Mouse (Mus musculus): ENCODE results near the gene Gfod2. TPM values are rescaled to one million over a fixed set of nuclear protein-coding genes. Genes with fewer than 3 reads are reported as not detected.
A peak's percentile ranks its signal among the peaks of the same experiment; 100 is the strongest.

Gfod2 gene
- total and polyA plus RNA-seq, 3 experiments = 2.3 to 3.7 (median 3.7) TPM

DNA sequence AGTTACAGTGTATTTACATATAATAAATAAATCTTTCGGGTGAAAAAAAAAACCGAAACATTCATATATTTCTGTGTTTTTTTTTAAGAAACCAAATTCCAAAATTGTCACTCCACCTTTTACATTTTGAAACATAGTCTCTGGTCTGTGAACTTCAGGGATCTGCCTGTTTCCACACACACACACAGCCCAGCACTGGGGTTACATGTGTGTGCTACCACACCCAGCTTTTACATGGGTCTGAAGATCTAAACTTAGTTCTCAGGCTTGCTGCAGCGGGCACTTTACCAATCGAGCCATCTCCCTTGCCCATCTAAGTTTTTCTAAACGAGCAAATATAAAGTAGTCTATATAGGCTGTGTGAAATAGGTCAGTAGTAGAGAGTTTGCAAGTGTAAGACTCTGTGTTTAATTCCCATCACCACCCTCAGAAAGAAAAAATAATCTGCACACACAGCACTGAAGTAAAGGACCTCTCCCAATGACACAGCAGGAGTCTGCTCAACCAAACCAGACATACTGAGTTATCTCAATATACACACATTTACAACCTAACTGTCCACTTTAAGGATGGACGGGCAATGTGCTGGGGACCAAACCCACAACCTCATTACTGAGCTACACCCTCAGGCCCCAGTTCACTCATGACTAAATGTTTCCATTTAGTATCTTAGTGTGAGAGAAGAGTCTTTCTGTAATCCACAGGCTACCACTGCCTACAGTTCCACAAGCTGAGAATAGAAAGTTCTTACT, 42.9 kb upstream of the Gfod2 start:
- intact Hi-C loops (cut with DNase I) = no loop called here
- no peak overlapping the region for H3K27ac ChIP-seq
- H3K27me3 ChIP-seq (ENCODE audit: control insufficient read depth, insufficient read depth, low read length) = no peaks in the 10 kb centered on the region
- no peaks in the 10 kb centered on the region for H3K79me2 ChIP-seq (replicated peaks; ENCODE audit: control insufficient read depth, insufficient read depth, low read length)
- no peak overlapping the region for H3K9ac ChIP-seq (ENCODE audit: low read depth, low read length)
- DNase-seq = no peak
- peaks cover 8% of the 10 kb centered on the region for H3K4me1 ChIP-seq (ENCODE audit: control insufficient read depth, insufficient read depth, low read length)
- no peaks in the 10 kb centered on the region for H3K36me3 ChIP-seq (ENCODE audit: control insufficient read depth, insufficient read depth, low read length)
- 90% methylated on average over 6 of the region's 6 CpGs for WGBS
- no peak overlapping the region for H3K4me3 ChIP-seq
- TF ChIP-seq POLR2A (IDR thresholded peaks at IDR 0.05; ENCODE audit: insufficient read depth, low read depth, low read length) (no peak), CTCF (IDR thresholded peaks at IDR 0.05) (no peak), EP300 (IDR thresholded peaks at IDR 0.05; ENCODE audit: insufficient read depth, low read depth, low read length) (no peak)

DNA sequence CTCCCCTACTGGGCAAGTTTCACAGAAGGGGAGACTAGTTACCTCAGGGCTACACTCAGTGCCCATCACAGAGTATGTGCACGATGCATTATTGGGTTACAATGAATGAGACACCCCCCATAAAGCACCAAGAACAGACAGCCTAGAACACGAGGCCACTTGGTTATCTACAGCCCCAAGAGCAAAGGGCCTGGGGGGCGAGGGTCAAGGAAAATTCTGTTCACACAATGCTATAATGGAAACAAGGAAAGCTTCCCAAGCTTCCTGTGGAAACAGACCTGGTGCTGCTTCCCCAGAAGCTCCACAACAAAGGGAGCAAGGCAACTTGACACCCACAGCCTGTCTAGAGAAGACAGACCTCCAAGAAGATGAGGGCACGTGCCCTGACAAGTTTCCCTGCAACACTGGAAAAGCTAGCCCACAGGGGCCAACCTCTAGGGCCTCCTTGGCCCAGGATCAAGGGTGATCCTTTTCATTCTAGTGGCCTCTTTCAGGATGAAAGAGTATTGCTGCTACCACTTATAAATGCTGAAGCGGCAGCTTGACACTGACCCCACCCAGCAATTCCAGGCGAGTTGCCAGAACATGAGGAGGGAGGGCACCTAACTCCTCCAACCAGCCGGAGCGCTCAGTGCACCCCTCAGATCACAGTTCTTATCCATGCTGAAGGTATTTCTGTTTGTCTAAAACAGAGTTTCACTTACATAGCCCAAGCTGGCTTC, 40.8 kb upstream of the Gfod2 start:
- peaks cover 4% of the 10 kb centered on the region; the same call in 1 of the 2 replicates for H3K79me2 ChIP-seq (replicated peaks; ENCODE audit: control insufficient read depth, insufficient read depth, low read length)
- H3K36me3 ChIP-seq (ENCODE audit: control insufficient read depth, insufficient read depth, low read length) = no peaks in the 10 kb centered on the region
- intact Hi-C loops (cut with DNase I) = no loop called here
- peaks cover 8% of the 10 kb centered on the region for H3K4me1 ChIP-seq (ENCODE audit: control insufficient read depth, insufficient read depth, low read length)
- no peaks in the 10 kb centered on the region for H3K27me3 ChIP-seq (ENCODE audit: control insufficient read depth, insufficient read depth, low read length)
- DNase-seq = peak; percentile 81 to 84
- H3K9ac ChIP-seq (ENCODE audit: low read depth, low read length) = no peak overlapping the region
- no peak overlapping the region for H3K4me3 ChIP-seq
- 18% methylated on average over 8 of the region's 8 CpGs for WGBS
- no peak for TF ChIP-seq EP300 (IDR thresholded peaks at IDR 0.05; ENCODE audit: insufficient read depth, low read depth, low read length)
- no peak for TF ChIP-seq POLR2A (IDR thresholded peaks at IDR 0.05; ENCODE audit: insufficient read depth, low read depth, low read length)
- TF ChIP-seq CTCF (IDR thresholded peaks at IDR 0.05) = no peak
- H3K27ac ChIP-seq = peak overlapping the region; percentile 38; the same call in 1 of the 2 replicates

DNA sequence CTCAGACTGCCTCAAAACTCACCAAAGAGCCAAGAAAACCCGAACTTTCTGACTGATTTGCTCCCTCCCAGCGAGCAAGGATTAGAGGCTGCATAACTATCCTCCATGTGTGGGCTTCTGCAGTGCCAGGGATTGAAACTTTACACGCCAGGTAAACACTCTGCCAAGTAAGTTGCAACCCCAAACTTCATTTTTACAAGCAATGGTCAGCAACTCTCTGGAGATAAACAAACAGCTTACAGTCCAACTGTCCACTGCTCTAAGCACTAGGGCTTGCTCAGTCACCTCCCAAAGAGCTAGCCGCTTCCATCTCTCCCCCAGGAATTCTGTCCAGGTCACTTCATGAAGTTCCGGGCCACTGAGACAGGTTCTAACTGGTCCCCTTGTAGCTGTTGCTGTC, 39.9 kb upstream of the Gfod2 start:
- intact Hi-C loops (cut with DNase I) = no loop called here
- H3K79me2 ChIP-seq (replicated peaks; ENCODE audit: control insufficient read depth, insufficient read depth, low read length) = peaks cover 4% of the 10 kb centered on the region; the same call in 1 of the 2 replicates
- no peak overlapping the region for H3K4me3 ChIP-seq
- DNase-seq = no peak
- WGBS = 86% methylated on average over 5 of the region's 5 CpGs
- H3K4me1 ChIP-seq (ENCODE audit: control insufficient read depth, insufficient read depth, low read length) = peaks cover 8% of the 10 kb centered on the region
- H3K27ac ChIP-seq = no peak overlapping the region
- no peak for TF ChIP-seq CTCF (IDR thresholded peaks at IDR 0.05)
- TF ChIP-seq POLR2A (IDR thresholded peaks at IDR 0.05; ENCODE audit: insufficient read depth, low read depth, low read length) = no peak
- TF ChIP-seq EP300 (IDR thresholded peaks at IDR 0.05; ENCODE audit: insufficient read depth, low read depth, low read length) = no peak
- H3K27me3 ChIP-seq (ENCODE audit: control insufficient read depth, insufficient read depth, low read length) = no peaks in the 10 kb centered on the region
- H3K36me3 ChIP-seq (ENCODE audit: control insufficient read depth, insufficient read depth, low read length) = no peaks in the 10 kb centered on the region
- no peak overlapping the region for H3K9ac ChIP-seq (ENCODE audit: low read depth, low read length)

DNA sequence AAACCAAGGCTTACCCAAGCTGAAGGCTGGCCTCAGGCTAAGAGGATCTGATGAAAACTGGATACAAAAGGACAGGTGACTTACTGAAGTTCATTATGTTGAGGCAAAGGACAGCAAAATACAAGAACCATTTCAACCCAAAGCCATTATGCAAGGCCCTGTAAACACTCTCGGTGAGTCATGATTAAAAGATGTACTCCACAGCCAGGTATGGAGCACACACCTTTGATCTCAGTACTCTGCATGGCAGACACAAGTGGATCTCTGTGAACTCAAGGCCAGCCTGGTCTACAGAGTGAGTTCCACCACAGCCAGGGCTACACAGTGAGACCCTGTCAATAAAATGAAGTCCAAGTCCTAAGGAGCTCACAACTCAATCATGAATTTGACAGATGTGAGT, 37.3 kb upstream of the Gfod2 start:
- Histone ChIP-seq H3K27me3 (ENCODE audit: control insufficient read depth, insufficient read depth, low read length) (no peaks in the 10 kb centered on the region), H3K9ac (ENCODE audit: low read depth, low read length) (no peak overlapping the region), H3K4me3 (no peak overlapping the region), H3K4me1 (ENCODE audit: control insufficient read depth, insufficient read depth, low read length) (peaks cover 9% of the 10 kb centered on the region), H3K36me3 (ENCODE audit: control insufficient read depth, insufficient read depth, low read length) (no peaks in the 10 kb centered on the region), H3K27ac (no peak overlapping the region), H3K79me2 (replicated peaks; ENCODE audit: control insufficient read depth, insufficient read depth, low read length) (peaks cover 4% of the 10 kb centered on the region; the same call in 1 of the 2 replicates)
- no peak for DNase-seq
- WGBS = 79% methylated on average over 1 of the region's 1 CpGs
- no peak for TF ChIP-seq CTCF (IDR thresholded peaks at IDR 0.05)
- TF ChIP-seq EP300 (IDR thresholded peaks at IDR 0.05; ENCODE audit: insufficient read depth, low read depth, low read length) = no peak
- no peak for TF ChIP-seq POLR2A (IDR thresholded peaks at IDR 0.05; ENCODE audit: insufficient read depth, low read depth, low read length)
- intact Hi-C loops (cut with DNase I) = no loop called here

DNA sequence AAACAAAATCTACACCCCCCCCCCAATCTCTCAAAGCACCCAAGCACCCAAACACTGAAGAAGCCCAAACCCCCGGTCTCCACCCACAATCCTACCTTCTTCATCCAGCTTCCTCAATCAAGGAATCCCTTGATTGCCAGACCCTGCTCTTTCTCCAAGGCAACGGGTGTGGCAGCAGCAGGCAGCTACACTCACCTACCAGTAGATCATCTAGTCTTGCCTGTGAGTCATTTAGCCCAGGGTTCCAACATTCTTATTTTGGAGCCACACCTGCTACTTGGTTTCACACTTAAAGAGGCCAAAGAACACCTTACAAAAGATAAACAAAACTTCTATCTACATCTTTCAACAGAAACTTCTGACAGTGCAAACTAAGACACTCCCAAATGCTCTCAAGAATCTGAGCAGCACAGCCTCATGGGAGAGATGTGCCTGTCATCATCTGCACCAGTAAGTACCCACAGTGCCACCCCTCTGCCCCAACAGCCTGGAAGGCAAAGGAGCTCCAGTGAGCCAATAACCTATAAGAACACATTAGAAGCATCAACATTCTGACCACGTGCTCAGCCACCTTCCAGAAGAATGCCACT, 35.6 kb upstream of the Gfod2 start:
- WGBS = 78% methylated on average over 3 of the region's 3 CpGs
- H3K36me3 ChIP-seq (ENCODE audit: control insufficient read depth, insufficient read depth, low read length) = no peaks in the 10 kb centered on the region
- H3K27me3 ChIP-seq (ENCODE audit: control insufficient read depth, insufficient read depth, low read length) = no peaks in the 10 kb centered on the region
- TF ChIP-seq POLR2A (IDR thresholded peaks at IDR 0.05; ENCODE audit: insufficient read depth, low read depth, low read length) (no peak), EP300 (IDR thresholded peaks at IDR 0.05; ENCODE audit: insufficient read depth, low read depth, low read length) (no peak), CTCF (IDR thresholded peaks at IDR 0.05) (no peak)
- no peak overlapping the region for H3K9ac ChIP-seq (ENCODE audit: low read depth, low read length)
- peaks cover 9% of the 10 kb centered on the region for H3K4me1 ChIP-seq (ENCODE audit: control insufficient read depth, insufficient read depth, low read length)
- intact Hi-C loops (cut with DNase I) = no loop called here
- H3K4me3 ChIP-seq = no peak overlapping the region
- no peak for DNase-seq
- no peak overlapping the region for H3K27ac ChIP-seq
- peaks cover 4% of the 10 kb centered on the region; the same call in 1 of the 2 replicates for H3K79me2 ChIP-seq (replicated peaks; ENCODE audit: control insufficient read depth, insufficient read depth, low read length)

All from heart, adult 2 months (tissue).